Mouse (Mus musculus) fibroblast of lung, adult 2 months (primary cell): Measurements from ENCODE around the gene Skint1.
"Not testable (repeated sequence)": the region's sequence is repeated elsewhere in the genome, so short reads cannot be mapped to it uniquely, and the experiment has no call there.

Experiments used
- DNase-seq: peaks from one replicate; pipeline ENCODE4 v3.0.0-alpha.2; 2011; ENCODE audit warnings: low read depth

Gene Skint1

DNA sequence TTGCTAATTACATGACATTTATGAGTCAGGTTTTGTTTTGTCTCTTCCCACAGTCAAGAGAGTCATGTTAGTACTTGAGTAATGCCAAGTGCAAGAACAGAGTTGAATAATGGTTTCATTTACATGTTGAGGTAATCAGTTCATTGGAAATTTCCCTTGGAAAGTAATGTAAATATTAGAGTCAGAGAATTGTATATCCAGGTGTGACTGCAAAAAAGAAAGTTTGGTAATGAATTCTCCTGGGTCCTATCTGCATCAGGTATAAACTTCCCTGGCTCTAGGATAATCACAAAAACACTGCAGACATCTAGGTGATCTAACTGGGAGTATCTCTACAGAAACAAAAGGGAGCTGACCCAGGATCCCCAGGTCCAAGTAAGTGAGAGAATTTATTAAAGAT lies at the start of gene Skint1:
Gene Skint1 (plus strand): TSS at position 301 of the 400 bp plus-strand sequence.
- no peak for DNase-seq

DNA sequence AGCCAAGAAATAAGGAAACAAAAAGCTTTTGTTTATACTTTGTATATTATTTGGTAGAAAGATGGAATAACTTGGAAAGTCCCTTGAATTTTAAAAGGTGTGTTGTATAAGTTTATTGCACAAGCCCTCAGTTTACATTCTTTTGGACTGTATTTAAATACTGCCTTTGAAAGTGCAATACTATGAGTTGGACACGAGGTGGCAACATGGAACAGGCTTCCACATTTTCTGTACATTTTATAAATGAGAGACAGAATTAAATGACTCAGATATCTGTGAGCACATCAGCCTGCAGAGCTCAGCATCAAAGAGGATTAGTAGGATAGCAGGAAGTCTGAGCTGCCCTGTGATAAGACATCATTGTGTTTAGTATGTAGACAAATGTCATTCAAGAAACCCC lies 44.8 kb upstream of the Skint1 start:
- no peak for DNase-seq

DNA sequence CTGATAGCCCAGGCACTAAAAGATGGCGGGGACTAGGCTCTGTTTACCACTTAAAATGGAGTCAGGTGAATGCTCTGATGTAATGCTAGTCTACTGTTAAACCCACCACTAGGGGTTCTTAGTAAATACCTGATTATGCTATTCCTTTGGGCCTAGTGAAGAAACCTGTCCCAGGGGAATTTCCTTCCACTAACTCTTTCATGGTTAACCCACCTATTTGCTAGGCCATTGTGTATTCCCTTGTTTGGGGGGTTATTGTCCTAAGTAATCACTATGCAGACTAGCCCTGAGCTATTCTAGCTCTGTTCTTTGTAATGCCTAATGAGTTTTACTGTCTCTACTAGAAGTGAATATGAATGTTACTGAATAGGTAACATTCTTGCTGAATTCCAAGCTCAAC lies 42.8 kb upstream of the Skint1 start:
- not testable (repeated sequence) for DNase-seq

GRCm38 (mm10) chr4:111963669-111964068 lies 42.4 kb upstream of the Skint1 start:
- no peak for DNase-seq

DNA sequence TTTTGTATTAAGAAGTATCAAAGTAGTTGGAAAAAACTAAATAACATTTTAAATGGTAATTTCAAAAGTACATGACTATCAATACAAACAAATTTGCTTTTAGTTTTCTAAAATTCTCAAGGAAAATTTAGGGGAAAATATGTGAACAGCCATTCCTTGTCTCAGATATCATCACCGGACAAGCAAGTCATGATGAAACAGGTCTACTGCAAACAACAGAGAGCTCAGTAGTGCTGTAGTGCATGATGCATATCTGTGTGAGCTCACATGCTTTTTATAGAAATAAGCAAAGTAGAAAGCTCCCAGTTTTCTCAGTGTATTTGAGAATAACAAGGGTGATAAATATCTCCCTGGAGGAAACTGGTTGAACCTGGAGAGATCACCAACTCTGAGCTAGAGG lies 33.4 kb upstream of the Skint1 start, which contains the start of gene Skint7:
Gene Skint7 (plus strand): TSS at position 301 of the 400 bp plus-strand sequence.
- DNase-seq: no peak

- DNase-seq: no peak
Measured at GRCm38 (mm10) chr4:112071716-112072115, 65.6 kb downstream of the Skint1 start, which contains the start of gene Skint4. Gene Skint4 (plus strand): TSS chr4:112072016.
